Mouse (Mus musculus): ENCODE measurements around the gene Cd2bp2. TPM values are rescaled to one million over a fixed set of nuclear protein-coding genes. Genes with fewer than 3 reads are reported as not detected.

The Cd2bp2 gene
- polyA plus RNA-seq, 1 experiment: 74.3 TPM

DNA sequence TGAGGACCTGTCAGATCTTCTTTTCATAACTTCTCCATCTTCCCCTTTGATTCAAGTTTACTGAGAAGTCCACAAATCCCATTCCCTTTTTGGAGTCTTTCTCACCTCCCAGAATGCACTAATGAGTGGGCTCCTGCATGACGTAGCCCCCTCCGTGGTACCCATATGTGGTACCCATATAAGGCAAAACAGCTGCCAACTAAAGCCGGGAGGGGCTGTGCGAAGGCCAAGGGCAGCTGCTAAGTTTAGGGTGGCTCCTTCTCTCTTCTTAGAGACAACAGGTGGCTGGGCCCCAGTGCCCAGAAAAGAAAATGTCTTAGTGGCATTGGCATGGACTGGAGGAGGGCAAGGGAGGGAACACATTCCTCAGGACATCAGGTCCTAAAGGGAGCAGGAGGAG lies 14.4 kb upstream of the Cd2bp2 start:
- no peak overlapping the region for H3K4me3 ChIP-seq (ENCODE audit: insufficient read depth, low read length)
- no peak for TF ChIP-seq CTCF (IDR thresholded peaks at IDR 0.05; ENCODE audit: borderline replicate concordance, insufficient read depth, low read length)
- TF ChIP-seq POLR2A (IDR thresholded peaks at IDR 0.05; ENCODE audit: low read depth, low read length): no peak
- H3K4me1 ChIP-seq (ENCODE audit: control insufficient read depth, insufficient read depth, low read length): peaks cover 2% of the 10 kb centered on the region; the same call in 1 of the 2 replicates
- H3K27ac ChIP-seq (ENCODE audit: insufficient read depth, low read length): no peak overlapping the region

DNA sequence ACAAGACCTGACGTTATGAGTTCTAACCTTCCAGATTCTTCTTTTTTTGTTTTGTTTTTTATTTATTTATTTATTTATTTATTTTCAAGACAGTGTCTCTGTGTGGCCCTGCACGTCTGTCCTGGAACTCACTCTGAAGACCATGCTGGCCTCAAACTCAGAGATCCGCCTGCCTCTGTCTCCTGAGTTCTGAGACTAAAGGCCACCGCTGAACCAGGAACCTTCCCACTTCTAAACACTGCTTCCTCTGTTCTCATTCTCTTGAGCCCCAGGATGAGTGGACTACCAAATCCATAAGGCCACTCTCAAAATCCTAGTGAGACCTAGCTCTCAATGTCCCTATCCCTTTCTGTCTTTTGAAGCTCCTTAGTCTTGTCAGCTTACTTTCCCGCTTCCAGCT lies 14.0 kb upstream of the Cd2bp2 start:
- Histone ChIP-seq H3K4me1 (ENCODE audit: control insufficient read depth, insufficient read depth, low read length) (peaks cover 2% of the 10 kb centered on the region; the same call in 1 of the 2 replicates), H3K4me3 (ENCODE audit: insufficient read depth, low read length) (no peak overlapping the region), H3K27ac (ENCODE audit: insufficient read depth, low read length) (no peak overlapping the region; the same call in 1 of the 2 replicates)
- TF ChIP-seq CTCF (IDR thresholded peaks at IDR 0.05; ENCODE audit: borderline replicate concordance, insufficient read depth, low read length): no peak
- TF ChIP-seq POLR2A (IDR thresholded peaks at IDR 0.05; ENCODE audit: low read depth, low read length): no peak

DNA sequence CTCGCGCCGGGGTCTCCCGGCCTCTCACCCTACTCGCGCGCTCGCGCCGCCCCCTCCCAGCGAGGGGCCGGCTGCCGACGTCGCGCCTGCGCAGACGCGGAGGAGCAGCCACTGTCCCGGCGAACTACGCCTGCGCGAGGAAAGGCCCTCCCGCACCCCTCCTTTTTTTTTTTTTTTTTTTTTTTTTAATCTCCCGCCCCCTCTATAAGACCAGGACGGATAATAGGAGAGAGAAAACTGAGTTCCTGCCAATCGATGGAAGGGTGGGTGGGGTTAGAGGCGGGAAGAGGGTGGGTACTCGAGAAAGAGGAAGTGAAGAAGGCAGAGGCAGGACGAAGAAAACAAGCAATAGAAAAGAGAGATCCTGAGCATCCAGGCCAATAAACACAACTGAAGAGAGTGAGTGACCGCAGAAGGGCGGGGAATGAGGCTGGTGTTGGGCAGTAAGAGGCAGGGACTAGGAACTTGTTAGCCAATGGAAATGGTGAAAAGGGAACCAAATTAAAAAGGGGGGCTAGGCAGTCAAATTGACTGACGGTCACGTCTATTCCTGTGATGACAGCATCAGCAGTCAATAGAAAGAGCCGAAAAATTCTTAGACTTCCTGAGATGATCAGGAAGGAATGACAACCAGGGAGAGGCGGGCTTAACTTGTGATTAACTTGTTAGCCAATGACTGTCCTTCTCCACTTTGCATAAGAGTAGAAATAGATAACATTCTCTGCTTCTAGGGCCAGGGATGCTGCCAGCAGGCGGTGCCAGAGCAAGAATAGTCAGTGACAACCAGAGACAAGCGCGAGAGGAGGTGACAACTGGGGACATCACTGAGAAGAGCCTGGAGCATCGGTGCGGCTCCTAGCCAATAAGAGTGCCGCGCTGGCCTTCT lies 12.9 kb upstream of the Cd2bp2 start, which contains the start of gene Mylpf:
Mylpf (plus strand) TSS at position 338 of the 886 bp plus-strand sequence.
- Histone ChIP-seq H3K4me1 (ENCODE audit: control insufficient read depth, insufficient read depth, low read length) (peaks cover 2% of the 10 kb centered on the region; the same call in 1 of the 2 replicates), H3K27ac (ENCODE audit: insufficient read depth, low read length) (peak within 1 kb of the TSS; percentile 63), H3K4me3 (ENCODE audit: insufficient read depth, low read length) (peak within 1 kb of the TSS; percentile 90)
- peak; percentile 54; the same call in 1 of the 2 replicates for TF ChIP-seq CTCF (IDR thresholded peaks at IDR 0.05; ENCODE audit: borderline replicate concordance, insufficient read depth, low read length)
- TF ChIP-seq POLR2A (IDR thresholded peaks at IDR 0.05; ENCODE audit: low read depth, low read length): peak; percentile 89

DNA sequence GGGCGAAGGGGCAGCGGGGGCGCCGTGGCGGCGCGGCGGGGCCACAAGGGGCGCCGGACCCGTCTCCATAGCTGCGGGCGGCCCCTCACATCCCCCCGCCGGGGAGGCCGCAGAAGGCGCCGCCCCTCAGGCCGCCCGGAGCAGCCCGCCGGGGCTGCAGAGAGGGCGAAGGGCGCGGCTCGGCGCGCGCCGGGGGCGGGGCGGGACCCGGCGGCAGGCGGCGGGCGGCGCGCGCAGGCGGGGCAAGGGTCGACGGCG lies 12.4 kb upstream of the Cd2bp2 start, which contains the start of gene Tbc1d10b:
Tbc1d10b (minus strand) TSS at position 174 of the 258 bp plus-strand sequence.
- peak within 1 kb of the TSS; percentile 90 for H3K4me3 ChIP-seq (ENCODE audit: insufficient read depth, low read length)
- H3K4me1 ChIP-seq (ENCODE audit: control insufficient read depth, insufficient read depth, low read length): peaks cover 2% of the 10 kb centered on the region; the same call in 1 of the 2 replicates
- H3K27ac ChIP-seq (ENCODE audit: insufficient read depth, low read length): peak within 1 kb of the TSS; percentile 63
- TF ChIP-seq POLR2A (IDR thresholded peaks at IDR 0.05; ENCODE audit: low read depth, low read length) (no peak), CTCF (IDR thresholded peaks at IDR 0.05; ENCODE audit: borderline replicate concordance, insufficient read depth, low read length) (no peak)

DNA sequence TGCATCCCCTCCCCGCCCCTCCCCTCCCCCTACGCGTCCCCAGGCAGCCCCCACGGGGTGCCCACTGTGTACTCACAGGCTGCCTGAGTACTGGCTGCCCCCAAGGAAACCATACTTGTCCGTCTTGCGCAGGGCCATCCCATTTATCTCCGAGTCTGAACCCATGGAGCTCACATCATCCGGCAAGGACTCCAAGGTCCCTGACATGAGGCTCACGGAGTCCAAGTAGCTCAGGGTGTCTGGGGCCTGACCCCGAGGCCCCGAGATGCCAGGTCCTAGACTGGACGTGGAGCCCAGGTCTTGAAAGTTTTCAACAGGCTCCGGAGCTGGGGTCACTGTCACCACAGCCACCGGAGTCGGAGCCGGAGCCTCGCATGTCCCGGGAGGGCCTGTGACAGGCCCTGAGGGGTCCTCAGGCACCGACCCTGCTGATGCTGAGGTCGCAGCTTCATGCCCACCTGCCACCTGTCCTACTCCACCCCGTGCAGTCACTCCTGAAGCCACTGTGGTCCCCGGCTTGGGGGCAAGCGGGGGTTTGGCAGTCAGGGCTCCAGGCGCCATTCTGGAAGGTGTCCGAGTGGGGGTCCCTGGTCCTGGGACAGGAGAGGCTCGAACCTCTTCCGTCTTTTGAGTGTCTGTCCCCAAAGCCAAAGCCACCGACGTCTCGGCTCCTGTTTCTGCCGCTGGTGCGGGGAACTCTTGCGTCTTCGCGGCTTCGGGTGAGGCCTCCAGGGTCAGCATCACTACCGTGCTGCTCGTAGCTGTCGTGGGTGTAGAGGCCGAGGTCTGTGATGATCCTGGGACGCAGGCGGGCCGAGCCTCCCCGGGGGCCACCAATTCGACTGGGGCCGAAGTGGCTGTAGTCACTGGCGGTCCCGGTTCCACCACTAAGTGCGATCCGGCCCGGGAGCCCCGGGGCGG lies 11.8 kb upstream of the Cd2bp2 start:
- Histone ChIP-seq H3K27ac (ENCODE audit: insufficient read depth, low read length) (peak overlapping the region; percentile 5; the same call in 1 of the 2 replicates), H3K4me3 (ENCODE audit: insufficient read depth, low read length) (peak overlapping the region; percentile 90), H3K4me1 (ENCODE audit: control insufficient read depth, insufficient read depth, low read length) (peaks cover 2% of the 10 kb centered on the region; the same call in 1 of the 2 replicates)
- TF ChIP-seq POLR2A (IDR thresholded peaks at IDR 0.05; ENCODE audit: low read depth, low read length) (no peak), CTCF (IDR thresholded peaks at IDR 0.05; ENCODE audit: borderline replicate concordance, insufficient read depth, low read length) (no peak)

DNA sequence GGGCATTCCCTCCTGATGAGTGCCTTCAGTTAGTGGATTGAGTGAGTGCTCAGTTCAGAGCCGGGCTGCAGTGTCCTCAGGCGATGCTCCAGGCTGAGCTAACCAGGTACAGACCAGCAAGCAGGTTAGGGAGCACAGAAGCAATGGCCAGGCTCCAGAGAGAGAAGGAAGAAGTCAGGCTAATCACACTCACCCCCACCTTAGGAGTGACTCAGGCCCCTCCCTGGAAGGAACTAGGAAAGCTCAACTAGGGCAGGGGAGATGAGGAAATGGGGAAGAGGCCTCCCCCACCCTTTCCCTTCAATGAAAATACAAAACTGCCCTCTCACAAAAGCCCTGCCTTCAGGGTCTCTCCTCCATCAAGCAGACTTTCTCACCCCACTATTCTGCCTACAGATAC lies 10.8 kb upstream of the Cd2bp2 start:
- Histone ChIP-seq H3K4me3 (ENCODE audit: insufficient read depth, low read length) (peak overlapping the region; percentile 90), H3K4me1 (ENCODE audit: control insufficient read depth, insufficient read depth, low read length) (peaks cover 2% of the 10 kb centered on the region; the same call in 1 of the 2 replicates), H3K27ac (ENCODE audit: insufficient read depth, low read length) (no peak overlapping the region)
- TF ChIP-seq POLR2A (IDR thresholded peaks at IDR 0.05; ENCODE audit: low read depth, low read length) (peak; percentile 11; the same call in 1 of the 2 replicates), CTCF (IDR thresholded peaks at IDR 0.05; ENCODE audit: borderline replicate concordance, insufficient read depth, low read length) (no peak)

DNA sequence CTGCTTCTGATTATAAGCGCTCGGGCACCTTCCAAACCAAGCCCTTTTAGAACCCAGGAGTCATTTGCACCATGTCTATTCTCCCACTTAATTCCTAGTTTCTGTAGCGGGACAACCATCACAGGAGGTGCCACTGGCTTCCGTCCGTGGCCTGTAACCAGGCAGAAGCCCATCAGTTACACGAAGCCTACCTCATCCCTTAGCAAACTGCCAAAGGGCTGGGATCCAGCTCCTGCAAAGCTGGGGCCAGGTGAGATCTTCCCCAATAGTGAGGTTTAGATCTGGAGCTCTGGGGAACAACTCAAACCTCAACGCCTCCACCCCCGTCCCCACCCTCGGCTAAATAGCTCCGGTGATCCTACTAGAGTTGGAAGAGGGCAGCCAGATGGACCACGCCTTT lies 634 bp upstream of the Cd2bp2 start:
- TF ChIP-seq POLR2A (IDR thresholded peaks at IDR 0.05; ENCODE audit: low read depth, low read length) (0 out of 2 replicates have a peak, but pooled peaks have one; percentile 19), CTCF (IDR thresholded peaks at IDR 0.05; ENCODE audit: borderline replicate concordance, insufficient read depth, low read length) (no peak)
- H3K4me3 ChIP-seq (ENCODE audit: insufficient read depth, low read length): no peak overlapping the region
- peak overlapping the region; percentile 53; the same call in 1 of the 2 replicates for H3K27ac ChIP-seq (ENCODE audit: insufficient read depth, low read length)
- H3K4me1 ChIP-seq (ENCODE audit: control insufficient read depth, insufficient read depth, low read length): no peaks in the 10 kb centered on the region

DNA sequence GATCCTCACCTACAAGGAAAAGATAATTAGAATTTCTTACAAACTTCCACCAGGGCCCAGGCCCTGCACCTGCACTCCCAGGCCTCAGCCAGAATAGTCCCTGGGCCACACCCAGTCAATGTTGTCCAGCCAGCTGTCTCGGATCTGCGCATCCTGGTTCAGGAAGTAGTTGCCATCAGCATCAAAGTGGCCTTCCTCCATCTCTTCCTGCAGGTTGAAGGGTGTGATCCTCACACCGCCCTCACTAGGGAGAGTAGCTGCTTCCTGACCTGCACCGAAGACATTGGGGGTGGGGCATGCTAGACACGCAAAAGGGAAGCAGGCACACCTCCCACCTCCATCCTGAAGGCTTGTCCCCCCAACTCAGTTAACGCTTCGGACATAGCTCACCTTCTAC lies 1.2 kb downstream of the Cd2bp2 start:
- TF ChIP-seq CTCF (IDR thresholded peaks at IDR 0.05; ENCODE audit: borderline replicate concordance, insufficient read depth, low read length) (no peak), POLR2A (IDR thresholded peaks at IDR 0.05; ENCODE audit: low read depth, low read length) (no peak)
- H3K4me1 ChIP-seq (ENCODE audit: control insufficient read depth, insufficient read depth, low read length): no peaks in the 10 kb centered on the region
- peak overlapping the region; percentile 88; the same call in 1 of the 2 replicates for H3K27ac ChIP-seq (ENCODE audit: insufficient read depth, low read length)
- peak overlapping the region; percentile 86 for H3K4me3 ChIP-seq (ENCODE audit: insufficient read depth, low read length)

DNA sequence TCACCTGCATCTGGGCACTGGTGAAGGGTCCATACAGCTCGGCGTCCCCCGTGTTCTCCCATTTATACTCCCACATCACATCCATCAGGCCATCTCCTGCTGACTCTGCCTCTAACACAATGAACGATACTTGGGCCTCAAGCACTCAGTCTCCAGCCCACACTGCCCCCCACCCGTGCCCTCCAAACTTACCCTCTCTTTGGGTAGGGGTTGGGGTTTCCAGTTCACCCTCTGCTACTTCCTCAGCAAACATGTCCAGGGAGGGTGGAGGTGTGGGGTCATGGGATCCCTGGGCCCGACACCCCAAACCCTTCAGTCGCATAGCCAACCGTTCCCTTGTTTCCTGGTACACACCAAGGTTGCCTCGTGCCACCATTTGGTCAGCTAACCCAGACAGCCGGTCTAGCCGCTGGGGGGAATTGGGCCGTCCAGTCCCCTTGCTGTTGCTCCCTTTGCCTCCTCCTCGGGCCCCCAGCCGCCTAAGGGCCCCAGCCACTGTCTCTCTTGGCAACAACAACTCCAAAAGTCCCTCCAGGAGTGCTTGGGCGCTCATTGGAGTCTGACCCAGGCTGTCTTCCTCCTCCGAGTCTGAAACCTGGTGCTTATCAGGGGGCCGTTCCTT lies 1.7 kb downstream of the Cd2bp2 start:
- no peaks in the 10 kb centered on the region for H3K4me1 ChIP-seq (ENCODE audit: control insufficient read depth, insufficient read depth, low read length)
- peak overlapping the region; percentile 86 for H3K4me3 ChIP-seq (ENCODE audit: insufficient read depth, low read length)
- no peak for TF ChIP-seq CTCF (IDR thresholded peaks at IDR 0.05; ENCODE audit: borderline replicate concordance, insufficient read depth, low read length)
- TF ChIP-seq POLR2A (IDR thresholded peaks at IDR 0.05; ENCODE audit: low read depth, low read length): no peak
- H3K27ac ChIP-seq (ENCODE audit: insufficient read depth, low read length): no peak overlapping the region
